Comparison of ENCODE assay signal across 8 mouse cellular contexts in genomic region chr2:33185258-33185657, GRCm38 (mm10). TPM values are rescaled to one million over a fixed set of nuclear protein-coding genes. Genes with fewer than 3 reads are reported as not detected.
DNase-seq lines count a peak whose midpoint lies in the region; ATAC-seq lines count a peak whose summit lies in the region.

No protein-coding gene starts in this region.

- H3K36me3 ChIP-seq in hindbrain, embryonic 11.5 days (ENCODE audit: control insufficient read depth, insufficient read depth, low read length) = no peaks in the 10 kb centered on the region
- H3K36me3 ChIP-seq in hindbrain, embryonic 16.5 days (ENCODE audit: control insufficient read depth, insufficient read depth, low read length) = no peaks in the 10 kb centered on the region

- H3K4me3 ChIP-seq in hindbrain, embryonic 11.5 days (ENCODE audit: low read depth, low read length) = no peak overlapping the region
- H3K4me3 ChIP-seq in hindbrain, embryonic 16.5 days (ENCODE audit: low read length) = no peak overlapping the region

- WGBS in hindbrain, embryonic 11.5 days = 72% methylated on average over 7 of the region's 7 CpGs
- 72% methylated on average over 7 of the region's 7 CpGs for WGBS in hindbrain, embryonic 16.5 days

- intact Hi-C loops in heart, postnatal 14 days (cut with DNase I) = no loop called here

- no peaks in the 10 kb centered on the region for H3K27me3 ChIP-seq in hindbrain, embryonic 11.5 days (ENCODE audit: control insufficient read depth, insufficient read depth, low read length)
- no peaks in the 10 kb centered on the region for H3K27me3 ChIP-seq in hindbrain, embryonic 16.5 days (replicated peaks; ENCODE audit: control insufficient read depth, insufficient read depth, low read length)

- peak; percentile 40 for DNase-seq in hindbrain, embryonic 11.5 days (ENCODE audit: low spot score)
- peak; percentile 21 to 31 for DNase-seq in B cell, adult 2 months
- peak; percentile 74 to 86 for DNase-seq in adrenal gland, postnatal 36 days
- peak; percentile 59 to 60 for DNase-seq in heart, postnatal 14 days
- peak; percentile 35 for DNase-seq in mesoderm, embryonic 11.5 days (ENCODE audit: low read depth, low spot score)
- DNase-seq in frontal cortex, adult 2 months (ENCODE audit: extremely low spot score in 1 of 2, low spot score in 1 of 2) = no peak

- no peaks in the 10 kb centered on the region for H3K9me3 ChIP-seq in hindbrain, embryonic 11.5 days (ENCODE audit: control insufficient read depth, low read length)
- H3K9me3 ChIP-seq in hindbrain, embryonic 16.5 days (ENCODE audit: control insufficient read depth, low read length) = no peaks in the 10 kb centered on the region

- no peaks in the 10 kb centered on the region for H3K4me1 ChIP-seq in hindbrain, embryonic 11.5 days (replicated peaks; ENCODE audit: control insufficient read depth, insufficient read depth, low read length)
- peaks cover 1% of the 10 kb centered on the region for H3K4me1 ChIP-seq in hindbrain, embryonic 16.5 days (ENCODE audit: control insufficient read depth, insufficient read depth, low read depth, low read length)

- ATAC-seq in hindbrain, embryonic 11.5 days (ENCODE audit: low FRiP score) = no peak
- ATAC-seq in hindbrain, embryonic 16.5 days = no peak
- ATAC-seq in frontal cortex, adult (ENCODE audit: low TSS enrichment) = no peak

- no peak overlapping the region for H3K9ac ChIP-seq in hindbrain, embryonic 11.5 days (ENCODE audit: low read depth, low read length)
- H3K9ac ChIP-seq in hindbrain, embryonic 16.5 days (ENCODE audit: low read depth, low read length) = no peak overlapping the region

- no peak overlapping the region for H3K27ac ChIP-seq in hindbrain, embryonic 11.5 days (ENCODE audit: low read depth, low read length)
- no peak overlapping the region for H3K27ac ChIP-seq in hindbrain, embryonic 16.5 days (ENCODE audit: low read depth, low read length)

- H3K4me2 ChIP-seq in hindbrain, embryonic 11.5 days (replicated peaks; ENCODE audit: low read depth, low read length) = no peak overlapping the region
- no peak overlapping the region for H3K4me2 ChIP-seq in hindbrain, embryonic 16.5 days (ENCODE audit: low read length)

RNA-seq across cellular contexts. Expression of gene Angptl2, which starts 30.6 kb away (rescaled TPM):
- 19.9 and 21.3 TPM in 2 replicates for polyA plus RNA-seq in hindbrain, embryonic 11.5 days (2014; fragmentation: Nextera tagmentation; extraction: Ambion mirVana)
- 13.4 and 20.5 TPM in 2 replicates for polyA plus RNA-seq in hindbrain, embryonic 16.5 days (2015; fragmentation: Nextera tagmentation; extraction: Ambion mirVana)
- 10 to 100 TPM; 31.0 to 31.6 TPM for total RNA-seq in adrenal gland, postnatal 36 days (2021)
- 10 to 100 TPM; 83.2 to 85.0 TPM for total RNA-seq in heart, postnatal 14 days (2021)
- polyA plus RNA-seq in frontal cortex, adult 2 months (2012; rRNA removed) = 4.6 and 7.2 TPM in 2 replicates

RNA-seq across cellular contexts. Expression of gene Garnl3, which starts 53.8 kb away (rescaled TPM):
- 14.3 and 18.5 TPM in 2 replicates for polyA plus RNA-seq in hindbrain, embryonic 11.5 days (2014; fragmentation: Nextera tagmentation; extraction: Ambion mirVana)
- 65.9 and 68.7 TPM in 2 replicates for polyA plus RNA-seq in hindbrain, embryonic 16.5 days (2015; fragmentation: Nextera tagmentation; extraction: Ambion mirVana)
- 10 to 100 TPM; 11.6 to 15.3 TPM for total RNA-seq in adrenal gland, postnatal 36 days (2021)
- 1 to 10 TPM; 4.1 to 4.2 TPM for total RNA-seq in heart, postnatal 14 days (2021)
- polyA plus RNA-seq in frontal cortex, adult 2 months (2012; rRNA removed) = 66.9 and 76.2 TPM in 2 replicates

Comparison
In these comparisons a context has a peak if more than half of its experiments do, and no peak if none do; other contexts are left out.
1. DNase-seq: peak in hindbrain, embryonic 11.5 days (single experiment), B cell, adult 2 months (2 of 2), adrenal gland, postnatal 36 days (2 of 2), heart, postnatal 14 days (2 of 2) and mesoderm, embryonic 11.5 days (single experiment); none in frontal cortex, adult 2 months (0 of 2).